Mouse (Mus musculus) cortical plate, adult 2 months (tissue): ENCODE data around the gene Myl3. TPM values are rescaled to one million over a fixed set of nuclear protein-coding genes. Genes with fewer than 3 reads are reported as not detected.

ENCODE experiments used
- H3K27ac ChIP-seq: fragments of 200-500 bp; 2 replicates; pipeline ENCODE4 v1.5.1; 2012; ENCODE audit warnings: low read length, control low read depth, inconsistent platforms; ENCODE audit not compliant: insufficient read depth
- H3K4me1 ChIP-seq: fragments of 200-500 bp; 2 replicates; pipeline ENCODE4 v1.6.1; 2011; ENCODE audit warnings: low read length; ENCODE audit not compliant: control insufficient read depth, insufficient read depth
- H3K4me3 ChIP-seq: fragments of 200-500 bp; 2 replicates; pipeline ENCODE4 v1.5.1; 2011; ENCODE audit warnings: mild to moderate bottlenecking, low read length, control low read depth; ENCODE audit not compliant: insufficient read depth
- CTCF ChIP-seq: fragments of 200-500 bp; IDR thresholded peaks from 2 replicates; pipeline ENCODE4 v1.5.1; 2011; ENCODE audit warnings: mild to moderate bottlenecking, control low read depth, low read length; ENCODE audit not compliant: insufficient read depth; ENCODE audit errors: extremely low read depth
- POLR2A ChIP-seq: fragments of 200-500 bp; IDR thresholded peaks from 2 replicates; pipeline ENCODE4 v1.6.1; 2011; ENCODE audit warnings: mild to moderate bottlenecking, low read length, control low read depth; ENCODE audit not compliant: insufficient read depth; ENCODE audit errors: extremely low read depth
- polyA plus RNA-seq: library from polyadenylated mRNA; depleted of rRNA; stranded (reverse); fragments of >200 nt; gene quantifications from 2 replicates; pipeline ENCODE4 v1.2.3, GENCODE M21; 2012; rRNA removed

Gene Myl3
- 0.13 and 0.30 TPM in 2 replicates for polyA plus RNA-seq

GRCm38 (mm10) chr9:110741711-110742294 is at the start of gene Myl3:
Gene Myl3 (plus strand): TSS chr9:110741861.
- TF ChIP-seq POLR2A (no peak), CTCF (no peak)
- Histone ChIP-seq H3K4me1 (no peaks in the 10 kb centered on the region), H3K27ac (no peak within 1 kb of the TSS), H3K4me3 (peak within 1 kb of the TSS; percentile 33; the same call in 1 of the 2 replicates)

- Histone ChIP-seq H3K27ac (no peak overlapping the region), H3K4me3 (no peak overlapping the region), H3K4me1 (no peaks in the 10 kb centered on the region)
- TF ChIP-seq CTCF (no peak), POLR2A (no peak)
Observed at GRCm38 (mm10) chr9:110695165-110695755, 46.4 kb upstream of the Myl3 start.

- TF ChIP-seq POLR2A, result no peak
- TF ChIP-seq CTCF, result no peak
- no peak overlapping the region for H3K4me3 ChIP-seq
- H3K27ac ChIP-seq, result no peak overlapping the region
- no peaks in the 10 kb centered on the region for H3K4me1 ChIP-seq
Observed at GRCm38 (mm10) chr9:110696427-110696826, 45.2 kb upstream of the Myl3 start.

GRCm38 (mm10) chr9:110697465-110697864 is 44.2 kb upstream of the Myl3 start:
- Histone ChIP-seq H3K27ac (no peak overlapping the region), H3K4me1 (no peaks in the 10 kb centered on the region), H3K4me3 (no peak overlapping the region)
- TF ChIP-seq POLR2A (no peak), CTCF (no peak)

- Histone ChIP-seq H3K27ac (no peak overlapping the region), H3K4me3 (no peak overlapping the region), H3K4me1 (no peaks in the 10 kb centered on the region)
- TF ChIP-seq POLR2A (no peak), CTCF (no peak)
Observed at GRCm38 (mm10) chr9:110699574-110699973, 42.1 kb upstream of the Myl3 start.

- H3K4me1 ChIP-seq, result no peaks in the 10 kb centered on the region
- no peak overlapping the region for H3K4me3 ChIP-seq
- TF ChIP-seq POLR2A (no peak), CTCF (no peak)
- no peak overlapping the region for H3K27ac ChIP-seq
Observed at GRCm38 (mm10) chr9:110701114-110702032, 40.3 kb upstream of the Myl3 start.

GRCm38 (mm10) chr9:110702848-110703247 is 38.8 kb upstream of the Myl3 start:
- H3K27ac ChIP-seq, result no peak overlapping the region
- TF ChIP-seq CTCF (no peak), POLR2A (no peak)
- no peak overlapping the region for H3K4me3 ChIP-seq
- H3K4me1 ChIP-seq, result no peaks in the 10 kb centered on the region

GRCm38 (mm10) chr9:110703951-110704350 is 37.7 kb upstream of the Myl3 start:
- Histone ChIP-seq H3K4me3 (no peak overlapping the region), H3K4me1 (no peaks in the 10 kb centered on the region; the same call in 1 of the 2 replicates), H3K27ac (no peak overlapping the region)
- no peak for TF ChIP-seq CTCF
- TF ChIP-seq POLR2A, result no peak

GRCm38 (mm10) chr9:110706784-110707183 is 34.9 kb upstream of the Myl3 start:
- TF ChIP-seq CTCF (no peak), POLR2A (no peak)
- Histone ChIP-seq H3K4me3 (no peak overlapping the region), H3K4me1 (no peaks in the 10 kb centered on the region; the same call in 1 of the 2 replicates), H3K27ac (no peak overlapping the region)

- Histone ChIP-seq H3K27ac (0 out of 2 replicates have a peak overlapping the region, but pooled peaks have one; percentile 32), H3K4me1 (no peaks in the 10 kb centered on the region; the same call in 1 of the 2 replicates), H3K4me3 (peak overlapping the region; percentile 20)
- TF ChIP-seq CTCF (peak; percentile 75), POLR2A (no peak)
Observed at GRCm38 (mm10) chr9:110709640-110710258, 31.9 kb upstream of the Myl3 start.
